Mouse (Mus musculus): ENCODE measurements at regions not wholly inside any gene's neighbourhood (a gene's known extent, or its start where the extent isn't known, plus 50 kb on each side); places are given as distances from the start of the nearest gene placed in this dataset.

DNA sequence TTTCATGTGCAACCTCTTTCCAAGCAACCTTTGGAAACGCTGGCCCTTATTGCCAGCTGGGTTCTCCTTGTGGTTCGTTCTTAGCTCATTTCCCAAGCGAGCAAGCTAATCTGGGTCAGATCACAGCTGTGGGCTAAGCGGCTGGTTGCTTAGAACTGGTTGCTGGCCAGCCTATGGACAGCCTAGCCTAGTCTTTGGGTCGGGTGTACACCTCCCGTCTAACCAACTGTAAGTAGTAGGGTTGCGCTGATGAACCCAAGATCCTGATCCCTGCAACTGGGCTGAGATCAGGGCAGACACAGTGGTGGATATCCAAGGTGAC is 236.5 kb downstream of the Mtx2 start:
- Histone ChIP-seq H3K27ac (ENCODE audit: control insufficient read depth, low read depth, low read length) (no peak overlapping the region), H3K36me3 (ENCODE audit: control insufficient read depth in 1 of 2, insufficient read depth in 2 of 2, low read length in 2 of 2) (no peaks in the 10 kb centered on the region), H3K9ac (ENCODE audit: control insufficient read depth, low read depth, low read length, poor library complexity, severe bottlenecking) (no peak overlapping the region), H3K9me3 (replicated peaks; ENCODE audit: insufficient read depth, low read length) (no peaks in the 10 kb centered on the region), H3K27me3 (ENCODE audit: control insufficient read depth in 1 of 2, insufficient read depth in 2 of 2, low read length in 2 of 2) (no peaks in the 10 kb centered on the region; a peak in 2 of 4 replicates), H3K4me1 (ENCODE audit: control insufficient read depth in 1 of 2, insufficient read depth in 2 of 2, low read length in 2 of 2) (no peaks in the 10 kb centered on the region), H3K79me2 (ENCODE audit: control insufficient read depth, insufficient read depth, low read length, poor library complexity) (no peaks in the 10 kb centered on the region), H3K4me3 (ENCODE audit: control insufficient read depth in 1 of 2, insufficient read depth in 1 of 2, low read depth in 2 of 2, low read length in 2 of 2) (no peak overlapping the region)
- no peak for DNase-seq (ENCODE audit: low read depth, low spot score)
- no peak for TF ChIP-seq NELFE (IDR thresholded peaks at IDR 0.05; ENCODE audit: low read depth, low read length)
- no peak for TF ChIP-seq CTCF (IDR thresholded peaks at IDR 0.05 in 2 of 3, conservative IDR thresholded peaks at IDR 0.05 in 1 of 3; ENCODE audit: control insufficient read depth in 1 of 3, insufficient read depth in 1 of 3, low read depth in 2 of 3, low read length in 3 of 3, poor library complexity in 1 of 3, severe bottlenecking in 1 of 3)
- TF ChIP-seq E2F4 (IDR thresholded peaks at IDR 0.05; ENCODE audit: borderline replicate concordance, low read depth, low read length) = no peak
- no peak for TF ChIP-seq USF1 (IDR thresholded peaks at IDR 0.05; ENCODE audit: low read depth, low read length)
- TF ChIP-seq ETS1 (IDR thresholded peaks at IDR 0.05; ENCODE audit: low read depth, low read length) = no peak
- no peak for TF ChIP-seq GABPA (IDR thresholded peaks at IDR 0.05; ENCODE audit: low read depth, low read length)
- no peak for TF ChIP-seq ZNF384 (IDR thresholded peaks at IDR 0.05; ENCODE audit: low read depth, low read length)
- TF ChIP-seq ZKSCAN1 (IDR thresholded peaks at IDR 0.05; ENCODE audit: low read depth, low read length) = no peak
- TF ChIP-seq KAT2A (conservative IDR thresholded peaks at IDR 0.05; ENCODE audit: low read depth, low read length) = no peak
- no peak for TF ChIP-seq MYC (IDR thresholded peaks at IDR 0.05; ENCODE audit: low read depth, low read length)
- no peak for TF ChIP-seq POLR2AphosphoS5 (IDR thresholded peaks at IDR 0.05; ENCODE audit: borderline replicate concordance, low read depth, low read length)

DNA sequence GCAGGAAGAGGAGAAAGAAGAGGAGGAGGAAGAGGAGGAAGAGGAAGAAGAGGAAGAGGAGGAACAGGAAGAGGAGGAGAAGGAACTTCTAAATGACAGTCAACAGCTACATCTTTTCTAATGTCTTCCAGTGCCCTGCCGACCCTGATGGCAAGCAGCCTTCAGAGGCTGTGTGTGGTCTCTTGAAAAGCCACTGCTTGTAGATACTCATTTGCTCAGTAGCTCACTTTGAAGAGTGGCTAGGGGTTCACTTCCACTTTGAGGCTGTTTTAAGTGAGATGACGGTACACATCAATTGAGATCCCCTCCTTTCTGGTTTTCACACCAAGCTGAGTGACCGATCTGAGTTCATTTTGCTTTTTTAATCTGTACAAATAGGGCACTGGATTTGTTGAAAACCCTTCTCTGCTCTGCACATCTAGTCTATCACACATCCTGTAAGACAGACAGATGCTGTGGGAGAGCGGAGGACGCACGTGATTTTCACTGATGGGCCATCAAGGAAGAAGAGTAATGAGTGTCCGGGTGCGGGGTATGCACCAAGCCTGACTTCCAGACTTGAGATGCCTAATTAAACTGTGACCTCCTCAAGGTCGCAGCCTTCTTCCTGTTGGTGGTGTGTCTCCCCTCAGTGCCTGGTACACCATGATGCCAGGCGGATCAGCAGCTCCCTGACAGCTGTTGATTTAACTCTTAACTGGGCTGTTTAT is 239.0 kb downstream of the Mtx2 start:
- DNase-seq (ENCODE audit: low read depth, low spot score) = no peak
- H3K36me3 ChIP-seq (ENCODE audit: control insufficient read depth in 1 of 2, insufficient read depth in 2 of 2, low read length in 2 of 2) = no peaks in the 10 kb centered on the region
- H3K27me3 ChIP-seq (ENCODE audit: control insufficient read depth in 1 of 2, insufficient read depth in 2 of 2, low read length in 2 of 2) = no peaks in the 10 kb centered on the region; a peak in 2 of 4 replicates
- H3K9me3 ChIP-seq (replicated peaks; ENCODE audit: insufficient read depth, low read length) = no peaks in the 10 kb centered on the region
- TF ChIP-seq ZMIZ1 (IDR thresholded peaks at IDR 0.05; ENCODE audit: low read depth, low read length) (no peak), UBTF (IDR thresholded peaks at IDR 0.05; ENCODE audit: borderline replicate concordance, insufficient read depth, low read depth, low read length) (no peak), CTCF (IDR thresholded peaks at IDR 0.05 in 2 of 3, conservative IDR thresholded peaks at IDR 0.05 in 1 of 3; ENCODE audit: control insufficient read depth in 1 of 3, insufficient read depth in 1 of 3, low read depth in 2 of 3, low read length in 3 of 3, poor library complexity in 1 of 3, severe bottlenecking in 1 of 3) (no peak), TBP (IDR thresholded peaks at IDR 0.05; ENCODE audit: low read depth, low read length) (no peak), MAZ (IDR thresholded peaks at IDR 0.05; ENCODE audit: low read depth, low read length) (no peak), POLR2AphosphoS5 (IDR thresholded peaks at IDR 0.05; ENCODE audit: borderline replicate concordance, low read depth, low read length) (no peak), KAT2A (conservative IDR thresholded peaks at IDR 0.05; ENCODE audit: low read depth, low read length) (no peak), SIN3A (IDR thresholded peaks at IDR 0.05; ENCODE audit: low read length) (no peak), MEF2A (IDR thresholded peaks at IDR 0.05; ENCODE audit: extremely low read depth, insufficient replicate concordance, low read depth, low read length, poor library complexity, severe bottlenecking) (no peak), POLR2A (IDR thresholded peaks at IDR 0.05; ENCODE audit: control insufficient read depth in 1 of 2, insufficient read depth in 1 of 2, low read depth in 1 of 2, low read length in 2 of 2, poor library complexity in 1 of 2) (no peak), ELF1 (IDR thresholded peaks at IDR 0.05; ENCODE audit: low read depth, low read length) (no peak), TCF12 (IDR thresholded peaks at IDR 0.05; ENCODE audit: low read depth, low read length) (no peak), MXI1 (IDR thresholded peaks at IDR 0.05; ENCODE audit: low read depth, low read length) (no peak), HCFC1 (IDR thresholded peaks at IDR 0.05; ENCODE audit: low read depth, low read length) (no peak), SMC3 (IDR thresholded peaks at IDR 0.05; ENCODE audit: low read depth, low read length) (no peak), GATA1 (IDR thresholded peaks at IDR 0.05; ENCODE audit: low read depth, low read length) (no peak), MAX (IDR thresholded peaks at IDR 0.05; ENCODE audit: low read length) (no peak), EP300 (IDR thresholded peaks at IDR 0.05; ENCODE audit: low read depth in 1 of 2, low read length in 2 of 2) (no peak)
- H3K79me2 ChIP-seq (ENCODE audit: control insufficient read depth, insufficient read depth, low read length, poor library complexity) = no peaks in the 10 kb centered on the region
- no peak overlapping the region for H3K27ac ChIP-seq (ENCODE audit: control insufficient read depth, low read depth, low read length)
- H3K9ac ChIP-seq (ENCODE audit: control insufficient read depth, low read depth, low read length, poor library complexity, severe bottlenecking) = no peak overlapping the region
- no peak overlapping the region for H3K4me3 ChIP-seq (ENCODE audit: control insufficient read depth in 1 of 2, insufficient read depth in 1 of 2, low read depth in 2 of 2, low read length in 2 of 2)
- no peaks in the 10 kb centered on the region for H3K4me1 ChIP-seq (ENCODE audit: control insufficient read depth in 1 of 2, insufficient read depth in 2 of 2, low read length in 2 of 2)

Data from MEL (cell line).